Mouse (Mus musculus): ENCODE data around the gene Mast4.

- TF ChIP-seq CTCF (IDR thresholded peaks at IDR 0.05; ENCODE audit: low read depth) (no peak), EP300 (IDR thresholded peaks at IDR 0.05; ENCODE audit: low read depth) (no peak)
Observed at GRCm38 (mm10) chr13:103115116-103115515, 219.2 kb downstream of the Mast4 start.
